Mouse (Mus musculus) kidney, embryonic 15.5 days (tissue): Measurements from ENCODE around the gene H2al1b. TPM values are rescaled to one million over a fixed set of nuclear protein-coding genes. Genes with fewer than 3 reads are reported as not detected.
"Not testable (repeated sequence)": the region's sequence is repeated elsewhere in the genome, so short reads cannot be mapped to it uniquely, and the experiment has no call there.

ENCODE experiments used
- ATAC-seq: fragments of 200-750 bp; cut with Nextera tagmentation; replicated peaks from 2 replicates; pipeline ENCODE4 v1.8.0; 2017; ENCODE audit warnings: moderate TSS enrichment; ENCODE audit not compliant: low FRiP score
- H3K27ac ChIP-seq: fragments of 300-500 bp; sonication (generic); 2 replicates; pipeline ENCODE4 v1.5.1; 2015; ENCODE audit warnings: mild to moderate bottlenecking, inconsistent platforms
- H3K27me3 ChIP-seq: fragments of 300-500 bp; sonication (generic); 2 replicates; pipeline ENCODE4 v1.6.1; 2015; ENCODE audit warnings: inconsistent platforms
- H3K36me3 ChIP-seq: fragments of 300-500 bp; sonication (generic); 2 replicates; pipeline ENCODE4 v1.6.1; 2015; ENCODE audit warnings: inconsistent platforms
- H3K4me1 ChIP-seq: fragments of 300-500 bp; sonication (generic); 2 replicates; pipeline ENCODE4 v1.6.1; 2015; ENCODE audit warnings: inconsistent platforms
- H3K4me2 ChIP-seq: fragments of 300-500 bp; sonication (generic); 2 replicates; pipeline ENCODE4 v1.6.1; 2015; ENCODE audit warnings: moderate library complexity, mild to moderate bottlenecking, inconsistent platforms
- H3K4me3 ChIP-seq: fragments of 300-500 bp; sonication (generic); replicated peaks from 2 replicates; pipeline ENCODE4 v1.5.1; 2015; ENCODE audit warnings: mild to moderate bottlenecking, inconsistent platforms
- H3K9ac ChIP-seq: fragments of 300-500 bp; sonication (generic); 2 replicates; pipeline ENCODE4 v1.6.1; 2015; ENCODE audit warnings: mild to moderate bottlenecking, inconsistent platforms
- H3K9me3 ChIP-seq: fragments of 300-500 bp; sonication (generic); replicated peaks from 2 replicates; pipeline ENCODE4 v1.6.1; 2016; ENCODE audit warnings: inconsistent platforms
- WGBS: fragments of 180-500 bp; shearing (Covaris S2); methylation state at CpG from one replicate; pipeline ENCODE4 v1.1.7; 2015; ENCODE audit warnings: mixed read lengths; 5-methylcytosine and 5-hydroxymethylcytosine counted together
- polyA plus RNA-seq: library from polyadenylated mRNA; unstranded; fragments of >200 nt; fragmentation: Nextera tagmentation; extraction: Ambion mirVana; gene quantifications from 2 replicates; pipeline ENCODE4 v1.2.1, GENCODE M21; 2015

The H2al1b gene
- not detected in 2 replicates for polyA plus RNA-seq

DNA sequence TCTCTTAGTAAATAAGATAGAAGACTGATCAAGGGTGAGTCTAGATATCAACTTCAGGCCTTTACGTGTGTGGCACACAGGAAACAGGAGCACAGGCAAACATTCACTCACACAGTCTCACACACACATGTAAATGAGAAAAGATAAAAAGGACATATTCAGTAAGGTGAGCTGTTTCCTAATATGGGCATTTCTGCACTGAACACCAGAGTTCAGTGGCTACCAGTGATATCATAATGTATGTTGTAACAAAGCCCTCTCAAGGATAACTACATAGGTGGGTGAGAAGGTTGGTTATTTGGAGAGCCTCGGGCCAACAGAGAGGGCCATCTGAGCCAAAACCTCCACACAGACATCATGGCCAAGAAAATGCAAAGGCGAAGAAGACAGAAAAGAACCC, at the start of gene H2al1b:
Gene H2al1b (plus strand): TSS at position 301 of the 400 bp plus-strand sequence.
- H3K4me1 ChIP-seq, H3K27ac ChIP-seq, H3K36me3 ChIP-seq, H3K9ac ChIP-seq, H3K4me2 ChIP-seq, H3K27me3 ChIP-seq, H3K9me3 ChIP-seq, H3K4me3 ChIP-seq, ATAC-seq: not testable (repeated sequence)
- WGBS = 92% methylated on average over 1 of the region's 3 CpGs

DNA sequence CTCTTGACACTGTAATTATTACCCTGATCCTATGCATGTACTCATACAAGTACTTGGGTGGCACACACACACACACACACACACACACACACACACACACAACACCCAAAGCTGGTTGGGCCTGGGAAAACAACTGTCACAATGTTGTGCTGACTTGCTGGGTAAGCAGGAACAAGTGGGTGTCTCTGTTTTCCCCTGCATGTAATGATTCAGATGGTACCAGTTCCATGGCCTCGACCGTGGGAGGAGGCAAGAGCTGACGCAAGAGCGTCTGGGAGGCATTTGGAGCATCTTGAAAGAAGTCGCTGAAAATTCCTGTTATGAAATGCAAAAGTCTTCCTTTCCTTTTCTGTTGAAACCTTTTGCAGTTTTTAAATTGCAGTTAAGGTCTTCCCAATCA, 48.2 kb upstream of the H2al1b start:
- Histone ChIP-seq H3K9me3 (no peaks in the 10 kb centered on the region), H3K27ac (peak overlapping the region; percentile 71), H3K27me3 (peaks cover 35% of the 10 kb centered on the region), H3K4me3 (no peak overlapping the region), H3K36me3 (no peaks in the 10 kb centered on the region), H3K4me1 (peaks cover 20% of the 10 kb centered on the region), H3K9ac (no peak overlapping the region), H3K4me2 (no peak overlapping the region)
- 46% methylated on average over 5 of the region's 5 CpGs for WGBS
- no peak for ATAC-seq

DNA sequence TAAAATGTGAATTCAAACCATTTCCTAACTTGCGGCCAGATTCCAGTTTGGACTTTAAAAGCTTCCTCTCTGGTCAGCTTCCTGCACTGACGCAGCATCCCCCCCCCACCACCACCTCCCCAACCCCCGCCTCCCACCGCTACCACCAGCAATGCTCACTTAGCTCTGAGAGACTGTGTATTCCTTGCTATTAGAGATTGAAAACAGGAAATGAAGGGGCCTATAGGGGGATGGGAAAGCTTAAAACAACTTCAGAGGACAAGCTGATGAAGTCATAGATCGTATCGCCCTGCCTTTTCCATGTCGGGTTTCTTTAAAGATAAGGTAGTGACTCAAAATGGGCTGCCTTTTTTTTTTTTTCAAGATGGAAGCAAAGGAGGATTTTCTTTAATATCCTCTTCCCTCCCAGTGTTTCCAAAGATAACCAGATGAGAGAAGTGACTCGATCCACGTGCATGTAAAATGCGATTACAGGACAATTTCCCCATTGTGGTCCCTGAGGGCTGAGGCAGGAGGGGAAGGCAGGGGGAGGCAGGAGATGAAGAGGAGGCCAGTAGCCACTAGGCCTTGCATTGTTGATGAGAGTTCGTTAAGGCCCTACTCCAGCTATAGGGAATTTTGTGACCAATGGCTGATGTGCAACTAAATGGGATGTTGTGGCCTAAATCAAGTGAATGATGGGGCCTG, 47.6 kb upstream of the H2al1b start:
- H3K4me3 ChIP-seq = no peak overlapping the region
- peaks cover 20% of the 10 kb centered on the region for H3K4me1 ChIP-seq
- H3K9ac ChIP-seq = no peak overlapping the region
- H3K27me3 ChIP-seq = peaks cover 35% of the 10 kb centered on the region
- no peak overlapping the region for H3K4me2 ChIP-seq
- no peaks in the 10 kb centered on the region for H3K36me3 ChIP-seq
- ATAC-seq = no peak
- no peaks in the 10 kb centered on the region for H3K9me3 ChIP-seq
- 43% methylated on average over 11 of the region's 11 CpGs for WGBS
- peak overlapping the region; percentile 71 for H3K27ac ChIP-seq

DNA sequence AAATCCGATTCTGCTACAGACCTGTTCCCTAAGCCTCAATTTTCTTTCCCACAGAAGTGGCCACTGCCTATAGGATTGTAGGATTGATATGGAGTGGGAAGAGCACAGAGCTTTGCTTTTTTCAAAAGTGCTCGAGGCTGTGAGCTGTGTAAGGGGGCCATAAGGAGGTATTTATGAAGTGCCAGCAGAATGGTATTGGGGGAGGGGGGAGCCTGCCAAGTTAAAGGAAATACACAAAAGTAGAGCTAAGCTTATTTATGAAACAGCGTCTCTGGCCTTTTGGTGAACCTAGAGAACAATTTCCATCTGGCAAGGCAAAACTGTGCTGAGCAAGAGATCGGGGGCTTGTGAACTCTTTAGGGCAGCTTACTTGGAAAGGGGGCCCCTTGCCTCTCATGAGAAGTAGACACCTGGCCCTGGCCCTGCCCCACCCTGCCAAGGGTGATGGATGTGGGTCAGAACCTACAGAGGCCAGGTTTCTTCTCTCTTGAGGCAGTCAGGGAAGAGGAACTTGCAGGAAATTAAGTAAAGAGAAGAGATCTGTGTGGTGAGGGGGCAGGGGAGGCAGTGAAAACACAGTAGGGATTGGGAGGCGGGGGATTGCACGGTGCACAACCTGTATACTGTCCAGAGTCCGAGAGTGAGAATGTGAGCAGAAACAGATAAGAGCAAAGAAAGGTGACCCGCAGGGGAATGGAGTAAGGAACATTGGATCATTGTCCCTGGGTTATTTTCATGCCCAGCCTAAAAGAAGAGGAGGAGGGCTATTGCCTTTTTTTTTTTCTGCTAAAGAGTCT, 46.5 kb upstream of the H2al1b start:
- Histone ChIP-seq H3K36me3 (no peaks in the 10 kb centered on the region), H3K9me3 (no peaks in the 10 kb centered on the region), H3K27me3 (peaks cover 34% of the 10 kb centered on the region), H3K9ac (no peak overlapping the region), H3K27ac (peak overlapping the region; percentile 71), H3K4me3 (no peak overlapping the region), H3K4me2 (no peak overlapping the region), H3K4me1 (peaks cover 18% of the 10 kb centered on the region)
- peak; percentile 49; the same call in 1 of the 2 replicates for ATAC-seq
- 33% methylated on average over 8 of the region's 8 CpGs for WGBS

DNA sequence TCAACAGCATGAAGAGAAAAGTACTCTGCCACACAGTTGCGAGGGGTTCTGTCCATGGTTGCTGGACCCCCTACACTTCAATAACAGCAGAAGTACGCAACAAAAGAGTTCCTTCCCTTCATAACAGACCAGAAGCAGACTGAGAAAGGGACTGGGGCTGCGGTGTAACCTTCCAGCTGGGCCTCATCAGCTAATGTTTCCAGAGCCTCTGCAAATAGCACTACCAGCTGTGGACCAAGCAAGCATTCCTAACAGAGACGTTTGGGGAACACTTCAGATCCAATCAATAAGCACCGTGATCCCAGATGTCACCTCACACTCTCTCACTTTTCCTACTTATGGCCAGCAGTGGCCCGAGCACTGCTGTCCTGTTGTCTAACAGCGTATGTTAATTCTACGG, 37.3 kb upstream of the H2al1b start:
- H3K4me1 ChIP-seq = 0 out of 2 replicates have a peak, but pooled peaks cover 10% of the 10 kb centered on the region
- 67% methylated on average over 8 of the region's 8 CpGs for WGBS
- H3K9me3 ChIP-seq = no peaks in the 10 kb centered on the region
- ATAC-seq = no peak
- H3K27me3 ChIP-seq = peaks cover 50% of the 10 kb centered on the region
- H3K27ac ChIP-seq = no peak overlapping the region
- H3K36me3 ChIP-seq = no peaks in the 10 kb centered on the region
- no peak overlapping the region for H3K9ac ChIP-seq
- no peak overlapping the region for H3K4me3 ChIP-seq
- H3K4me2 ChIP-seq = no peak overlapping the region

DNA sequence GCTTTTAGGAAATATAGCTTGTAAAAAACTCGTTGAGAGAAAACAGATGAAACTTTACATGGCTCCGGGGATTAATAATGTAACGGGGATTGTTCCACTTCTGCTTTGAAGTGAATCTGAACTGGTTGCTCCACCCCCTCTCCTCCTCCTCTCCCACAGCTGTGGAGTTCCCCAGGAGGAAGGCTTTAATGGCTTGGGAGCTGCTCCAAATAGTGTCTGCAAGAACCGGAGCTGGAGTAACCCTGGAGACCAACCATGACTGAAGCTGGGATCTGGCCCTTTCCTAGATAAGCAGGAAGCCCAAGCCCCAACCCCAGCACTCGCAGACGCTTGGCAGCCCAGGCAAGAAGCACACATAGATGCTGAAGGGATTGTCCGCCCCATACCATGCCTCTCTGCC, 34.4 kb upstream of the H2al1b start:
- peaks cover 57% of the 10 kb centered on the region for H3K27me3 ChIP-seq
- ATAC-seq = peak; percentile 56; the same call in 1 of the 2 replicates
- 54% methylated on average over 7 of the region's 7 CpGs for WGBS
- no peaks in the 10 kb centered on the region for H3K36me3 ChIP-seq
- H3K9me3 ChIP-seq = no peaks in the 10 kb centered on the region
- H3K4me2 ChIP-seq = no peak overlapping the region
- H3K27ac ChIP-seq = no peak overlapping the region
- H3K4me1 ChIP-seq = 0 out of 2 replicates have a peak, but pooled peaks cover 10% of the 10 kb centered on the region
- H3K4me3 ChIP-seq = no peak overlapping the region
- no peak overlapping the region for H3K9ac ChIP-seq

DNA sequence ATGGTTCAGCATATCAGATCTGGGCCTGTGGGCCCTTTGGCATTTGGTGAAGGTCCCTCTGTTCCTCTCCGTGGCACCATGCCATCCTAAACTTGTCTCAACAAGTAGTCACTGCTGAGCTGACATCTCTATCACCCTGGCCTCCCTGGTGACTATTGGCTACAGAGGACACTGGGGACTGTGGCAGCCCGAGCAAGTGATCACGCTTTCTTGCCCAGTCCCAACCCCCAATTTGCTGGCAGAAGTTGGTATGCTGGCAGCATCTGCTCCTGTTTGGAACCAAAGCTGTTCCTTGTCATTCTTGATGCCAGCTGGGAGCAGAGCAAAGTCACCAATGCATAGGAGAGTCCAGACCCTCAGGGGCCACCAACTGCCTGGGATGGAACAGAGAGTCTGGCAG, 33.2 kb upstream of the H2al1b start:
- ATAC-seq = no peak
- H3K4me1 ChIP-seq = 0 out of 2 replicates have a peak, but pooled peaks cover 10% of the 10 kb centered on the region
- WGBS = 83% methylated on average over 3 of the region's 3 CpGs
- H3K27me3 ChIP-seq = peaks cover 64% of the 10 kb centered on the region
- no peak overlapping the region for H3K27ac ChIP-seq
- H3K4me3 ChIP-seq = no peak overlapping the region
- H3K9me3 ChIP-seq = no peaks in the 10 kb centered on the region
- H3K4me2 ChIP-seq = no peak overlapping the region
- H3K36me3 ChIP-seq = no peaks in the 10 kb centered on the region
- no peak overlapping the region for H3K9ac ChIP-seq

DNA sequence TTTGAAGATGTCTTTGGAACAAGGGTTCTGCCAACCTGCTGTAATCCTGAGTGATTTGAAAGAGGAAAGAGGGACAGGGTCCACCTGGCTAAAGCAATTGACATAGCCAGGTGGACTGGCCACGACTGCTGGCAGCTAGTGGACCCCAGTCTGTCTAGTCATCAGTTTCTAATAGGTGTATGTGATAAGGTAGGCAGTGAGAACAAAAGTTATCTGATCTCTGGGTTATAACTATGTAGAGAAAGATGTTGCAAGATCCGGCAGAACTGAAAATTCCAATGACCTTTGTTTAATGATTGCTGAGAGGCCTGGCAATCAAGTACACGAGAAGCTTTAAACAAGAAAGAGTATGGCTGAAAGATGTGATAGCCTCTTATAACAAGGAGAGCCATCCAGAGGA, 29.0 kb upstream of the H2al1b start:
- WGBS = 73% methylated on average over 3 of the region's 3 CpGs
- Histone ChIP-seq H3K4me1 (no peaks in the 10 kb centered on the region), H3K27ac (no peak overlapping the region), H3K36me3 (no peaks in the 10 kb centered on the region), H3K9me3 (no peaks in the 10 kb centered on the region), H3K9ac (no peak overlapping the region), H3K4me2 (no peak overlapping the region), H3K4me3 (no peak overlapping the region), H3K27me3 (peaks cover 44% of the 10 kb centered on the region)
- no peak for ATAC-seq

DNA sequence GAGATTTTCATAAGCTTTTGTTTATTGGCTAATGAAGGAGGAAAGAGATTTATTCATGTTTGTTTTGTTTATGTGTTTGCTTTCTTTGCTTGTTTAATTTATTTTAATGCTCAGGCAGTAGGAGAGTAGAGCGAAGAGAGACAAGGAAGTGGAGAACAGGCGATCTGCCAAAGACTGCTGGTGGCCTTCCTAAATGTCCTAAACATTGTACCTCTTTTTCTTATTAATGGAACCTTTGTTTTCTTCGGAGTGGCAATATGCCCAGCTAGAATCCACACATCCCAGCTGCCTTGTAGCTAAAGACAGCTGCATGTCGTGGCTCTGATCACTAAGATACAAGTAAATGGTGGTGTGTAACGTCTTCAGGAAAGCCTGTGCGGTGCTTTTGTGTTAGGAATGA, 25.1 kb upstream of the H2al1b start:
- WGBS = 73% methylated on average over 6 of the region's 6 CpGs
- Histone ChIP-seq H3K4me3 (no peak overlapping the region), H3K4me1 (no peaks in the 10 kb centered on the region), H3K9me3 (no peaks in the 10 kb centered on the region), H3K4me2 (no peak overlapping the region), H3K9ac (no peak overlapping the region), H3K27ac (no peak overlapping the region), H3K27me3 (peaks cover 30% of the 10 kb centered on the region; the same call in 1 of the 2 replicates), H3K36me3 (no peaks in the 10 kb centered on the region)
- no peak for ATAC-seq

DNA sequence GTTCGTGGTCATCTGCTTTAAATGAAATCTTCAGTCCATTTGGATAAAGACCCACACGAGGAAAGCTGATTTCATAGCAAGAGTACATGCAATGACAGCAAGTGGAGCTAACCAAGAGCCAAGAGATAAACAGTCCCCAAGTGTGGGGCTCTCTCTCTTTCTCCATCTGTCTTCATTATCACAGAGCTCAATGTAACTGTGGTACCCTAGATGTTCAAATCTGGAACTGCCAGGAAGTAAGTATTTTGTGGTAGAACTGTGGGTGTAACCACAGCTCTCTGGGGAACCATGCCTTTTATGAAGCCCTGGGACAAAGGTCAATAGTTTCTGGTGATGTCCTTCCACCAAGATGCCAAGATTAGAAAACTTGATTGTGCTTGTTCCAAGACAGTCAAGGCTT, 21.5 kb upstream of the H2al1b start:
- H3K9me3 ChIP-seq = no peaks in the 10 kb centered on the region
- H3K36me3 ChIP-seq = no peaks in the 10 kb centered on the region
- no peaks in the 10 kb centered on the region for H3K4me1 ChIP-seq
- no peak overlapping the region for H3K4me3 ChIP-seq
- H3K27ac ChIP-seq = no peak overlapping the region
- no peak for ATAC-seq
- 79% methylated on average over 2 of the region's 2 CpGs for WGBS
- no peak overlapping the region for H3K4me2 ChIP-seq
- H3K27me3 ChIP-seq = peaks cover 17% of the 10 kb centered on the region; the same call in 1 of the 2 replicates
- H3K9ac ChIP-seq = no peak overlapping the region

DNA sequence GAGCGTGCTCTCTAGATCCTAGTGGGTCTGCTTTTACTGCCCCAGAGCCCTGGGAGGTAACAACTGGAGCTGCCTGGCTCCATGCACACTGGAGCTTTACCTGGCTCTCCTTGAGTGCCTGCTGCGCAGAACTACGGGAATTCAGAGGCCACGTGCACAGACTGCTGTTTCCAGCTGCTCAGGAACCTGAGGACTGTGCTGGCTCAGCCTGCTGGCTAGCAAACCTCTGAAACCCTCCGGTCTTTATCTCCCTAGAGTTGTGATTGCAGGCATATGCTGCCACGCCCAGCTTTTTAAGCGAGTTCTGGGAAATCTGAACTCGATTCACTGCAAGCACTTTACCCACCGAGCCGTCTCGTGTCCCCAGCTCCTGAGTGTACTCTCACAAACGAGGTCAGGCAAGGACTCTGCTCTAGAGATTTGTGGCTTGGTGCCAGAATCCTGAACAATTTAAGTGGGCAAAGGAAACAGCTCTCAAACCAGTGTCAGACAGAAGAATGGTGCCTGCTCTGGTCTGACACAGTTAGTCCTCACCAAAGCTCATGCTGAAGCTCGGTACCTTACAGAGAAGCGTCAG, 13.8 kb upstream of the H2al1b start:
- 70% methylated on average over 14 of the region's 14 CpGs for WGBS
- Histone ChIP-seq H3K4me2 (no peak overlapping the region), H3K27me3 (peaks cover 37% of the 10 kb centered on the region)

DNA sequence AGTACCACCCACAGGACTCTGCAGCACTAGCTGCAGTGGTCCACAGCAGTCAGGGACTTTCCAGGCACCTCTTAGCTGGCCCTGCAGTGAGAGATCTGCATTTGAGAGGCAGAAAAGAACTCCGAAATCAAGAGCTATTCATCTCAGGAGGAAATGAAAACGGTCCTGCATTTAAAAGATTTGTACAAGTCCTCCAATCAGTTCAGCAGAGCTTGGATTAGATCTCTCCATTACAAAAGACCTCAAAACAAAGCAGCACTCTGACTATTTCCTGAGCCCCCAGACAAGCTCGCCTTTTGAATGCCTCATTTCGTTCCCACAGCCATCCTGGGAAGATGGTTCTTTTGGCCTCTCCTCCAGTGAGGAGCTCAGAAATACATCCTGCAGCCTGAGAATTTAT, 13.0 kb upstream of the H2al1b start:
- no peak for ATAC-seq
- H3K9me3 ChIP-seq = no peaks in the 10 kb centered on the region
- no peak overlapping the region for H3K27ac ChIP-seq
- no peak overlapping the region for H3K4me2 ChIP-seq
- 73% methylated on average over 4 of the region's 4 CpGs for WGBS
- no peaks in the 10 kb centered on the region for H3K36me3 ChIP-seq
- no peak overlapping the region for H3K4me3 ChIP-seq
- H3K9ac ChIP-seq = no peak overlapping the region
- H3K4me1 ChIP-seq = no peaks in the 10 kb centered on the region
- H3K27me3 ChIP-seq = peaks cover 41% of the 10 kb centered on the region

More for the DNA sequence above, 13.8 kb upstream of the H2al1b start:
- H3K27ac ChIP-seq = no peak overlapping the region
- H3K9ac ChIP-seq = no peak overlapping the region
- no peaks in the 10 kb centered on the region for H3K4me1 ChIP-seq
- no peak overlapping the region for H3K4me3 ChIP-seq
- no peaks in the 10 kb centered on the region for H3K9me3 ChIP-seq
- no peak for ATAC-seq
- no peaks in the 10 kb centered on the region for H3K36me3 ChIP-seq
